Mouse (Mus musculus) megakaryocyte, embryonic 14.5 days (primary cell): Measurements from ENCODE around the gene Tmem229b.

ENCODE experiments used
- FLI1 ChIP-seq: IDR thresholded peaks from 2 replicates; pipeline ENCODE4 v1.6.1; 2012; ENCODE audit warnings: low read length, inconsistent platforms, mixed read lengths
- GATA1 ChIP-seq: IDR thresholded peaks from 3 replicates; pipeline ENCODE4 v1.6.1; 2012; ENCODE audit warnings: mixed read lengths, low read length, inconsistent platforms, borderline replicate concordance

- TF ChIP-seq GATA1: no peak
- TF ChIP-seq FLI1: no peak
Observed at GRCm38 (mm10) chr12:79022882-79023281, 15.5 kb upstream of the Tmem229b start.
